Mouse (Mus musculus) small intestine, adult 2 months (tissue): ENCODE measurements around the gene Krtap8-1. TPM values are rescaled to one million over a fixed set of nuclear protein-coding genes. Genes with fewer than 3 reads are reported as not detected.
A peak's percentile ranks its signal among the peaks of the same experiment; 100 is the strongest.

Experiments
- H3K27ac ChIP-seq: fragments of 200-500 bp; 2 replicates; pipeline ENCODE4 v1.5.1; 2012; ENCODE audit warnings: low read depth, low read length, control low read depth, inconsistent platforms; ENCODE audit not compliant: insufficient read depth
- H3K27me3 ChIP-seq: fragments of 200-500 bp; 2 replicates; pipeline ENCODE4 v1.6.1; 2012; ENCODE audit warnings: mild to moderate bottlenecking, moderate library complexity, low read length, inconsistent platforms; ENCODE audit not compliant: control insufficient read depth, insufficient read depth
- H3K36me3 ChIP-seq: fragments of 200-500 bp; 2 replicates; pipeline ENCODE4 v1.6.1; 2012; ENCODE audit warnings: mild to moderate bottlenecking, low read length, control low read depth, inconsistent platforms; ENCODE audit not compliant: control insufficient read depth, insufficient read depth
- H3K4me1 ChIP-seq: fragments of 200-500 bp; 2 replicates; pipeline ENCODE4 v1.6.1; 2012; ENCODE audit warnings: low read length, inconsistent platforms, mixed read lengths; ENCODE audit not compliant: control insufficient read depth, insufficient read depth, insufficient read length
- H3K4me3 ChIP-seq: fragments of 200-500 bp; 2 replicates; pipeline ENCODE4 v1.5.1; 2012; ENCODE audit warnings: low read depth, mild to moderate bottlenecking, control low read depth, inconsistent platforms, low read length, moderate library complexity
- CTCF ChIP-seq: fragments of 200-500 bp; IDR thresholded peaks from 2 replicates; pipeline ENCODE4 v1.5.1; 2012; ENCODE audit warnings: low read depth, mild to moderate bottlenecking, control low read depth, inconsistent platforms, low read length, moderate library complexity, mixed read lengths; ENCODE audit not compliant: insufficient replicate concordance, insufficient read length; ENCODE audit errors: extremely low read depth
- POLR2A ChIP-seq: fragments of 200-500 bp; IDR thresholded peaks from 2 replicates; pipeline ENCODE4 v1.6.1; 2012; ENCODE audit warnings: low read depth, mild to moderate bottlenecking, control low read depth, inconsistent platforms, low read length, moderate library complexity
- WGBS: fragments of 180-500 bp; shearing (Covaris S2); methylation state at CpG from one replicate; pipeline ENCODE4 v1.1.7; 2018; 5-methylcytosine and 5-hydroxymethylcytosine counted together
- polyA plus RNA-seq: library from polyadenylated mRNA; depleted of rRNA; stranded (reverse); fragments of >200 nt; gene quantifications from 2 replicates; pipeline ENCODE4 v1.2.3, GENCODE M21; 2012

The Krtap8-1 gene
- polyA plus RNA-seq, 1 experiment, result not detected

GRCm38 (mm10) chr16:89517635-89518034, 29.9 kb upstream of the Krtap8-1 start:
- no peaks in the 10 kb centered on the region for H3K4me1 ChIP-seq
- no peaks in the 10 kb centered on the region for H3K36me3 ChIP-seq
- no peaks in the 10 kb centered on the region for H3K27me3 ChIP-seq
- no peak overlapping the region for H3K4me3 ChIP-seq
- 46% methylated on average over 9 of the region's 9 CpGs for WGBS
- no peak overlapping the region for H3K27ac ChIP-seq
- TF ChIP-seq POLR2A (no peak), CTCF (peak; percentile 45; the same call in 1 of the 2 replicates)

GRCm38 (mm10) chr16:89513431-89513830, 25.7 kb upstream of the Krtap8-1 start:
- Histone ChIP-seq H3K36me3 (no peaks in the 10 kb centered on the region), H3K27me3 (no peaks in the 10 kb centered on the region), H3K4me1 (no peaks in the 10 kb centered on the region), H3K27ac (no peak overlapping the region), H3K4me3 (no peak overlapping the region)
- WGBS, result 70% methylated on average over 7 of the region's 7 CpGs
- TF ChIP-seq POLR2A (no peak), CTCF (no peak)

- Histone ChIP-seq H3K36me3 (no peaks in the 10 kb centered on the region), H3K4me3 (no peak within 1 kb of the TSS), H3K27me3 (no peaks in the 10 kb centered on the region), H3K4me1 (no peaks in the 10 kb centered on the region), H3K27ac (no peak within 1 kb of the TSS)
- TF ChIP-seq POLR2A, result no peak
- WGBS, result 69% methylated on average over 4 of the region's 4 CpGs
Measured at GRCm38 (mm10) chr16:89508223-89508622, 20.5 kb upstream of the Krtap8-1 start, which contains the start of gene Krtap7-1. Krtap7-1 (minus strand) TSS chr16:89508323.

GRCm38 (mm10) chr16:89503571-89503970, 15.8 kb upstream of the Krtap8-1 start:
- H3K27ac ChIP-seq, result no peak overlapping the region
- no peak overlapping the region for H3K4me3 ChIP-seq
- WGBS, result 81% methylated on average over 2 of the region's 2 CpGs
- H3K36me3 ChIP-seq, result no peaks in the 10 kb centered on the region
- no peaks in the 10 kb centered on the region for H3K4me1 ChIP-seq
- TF ChIP-seq CTCF (no peak), POLR2A (no peak)
- no peaks in the 10 kb centered on the region for H3K27me3 ChIP-seq

GRCm38 (mm10) chr16:89501870-89502269, 14.1 kb upstream of the Krtap8-1 start:
- H3K4me1 ChIP-seq, result no peaks in the 10 kb centered on the region
- H3K36me3 ChIP-seq, result no peaks in the 10 kb centered on the region
- no peak for TF ChIP-seq POLR2A
- TF ChIP-seq CTCF, result no peak
- no peak overlapping the region for H3K4me3 ChIP-seq
- no peaks in the 10 kb centered on the region for H3K27me3 ChIP-seq
- no peak overlapping the region for H3K27ac ChIP-seq
- 19% methylated on average over 5 of the region's 5 CpGs for WGBS

GRCm38 (mm10) chr16:89497002-89497401, 9.2 kb upstream of the Krtap8-1 start:
- H3K4me3 ChIP-seq, result no peak overlapping the region
- H3K36me3 ChIP-seq, result no peaks in the 10 kb centered on the region
- TF ChIP-seq POLR2A, result no peak
- TF ChIP-seq CTCF, result no peak
- whole genome bisulfite sequencing, result 87% methylated on average over 5 of the region's 5 CpGs
- H3K27me3 ChIP-seq, result no peaks in the 10 kb centered on the region
- H3K27ac ChIP-seq, result no peak overlapping the region
- no peaks in the 10 kb centered on the region for H3K4me1 ChIP-seq

- Histone ChIP-seq H3K27ac (no peak overlapping the region), H3K27me3 (no peaks in the 10 kb centered on the region), H3K4me1 (no peaks in the 10 kb centered on the region), H3K36me3 (no peaks in the 10 kb centered on the region), H3K4me3 (no peak overlapping the region)
- 81% methylated on average over 7 of the region's 7 CpGs for WGBS
- TF ChIP-seq CTCF, result no peak
- no peak for TF ChIP-seq POLR2A
Measured at GRCm38 (mm10) chr16:89495394-89496153, 7.8 kb upstream of the Krtap8-1 start.
